Mouse (Mus musculus): Measurements from ENCODE around the gene Ahdc1. TPM values are rescaled to one million over a fixed set of nuclear protein-coding genes. Genes with fewer than 3 reads are reported as not detected.

Gene Ahdc1
- total and polyA plus RNA-seq, 3 experiments, result 2.5 to 8.8 TPM; not detected in 1

- TF ChIP-seq NELFE (IDR thresholded peaks at IDR 0.05; ENCODE audit: low read depth, low read length), result no peak
- no peak for TF ChIP-seq MEF2A (IDR thresholded peaks at IDR 0.05; ENCODE audit: extremely low read depth, insufficient replicate concordance, low read depth, low read length, poor library complexity, severe bottlenecking)
- no peak for TF ChIP-seq UBTF (IDR thresholded peaks at IDR 0.05; ENCODE audit: borderline replicate concordance, insufficient read depth, low read depth, low read length)
- TF ChIP-seq POLR2A (IDR thresholded peaks at IDR 0.05; ENCODE audit: control insufficient read depth in 1 of 2, insufficient read depth in 1 of 2, low read depth in 1 of 2, low read length in 2 of 2, poor library complexity in 1 of 2), result no peak
- H3K4me1 ChIP-seq (ENCODE audit: control insufficient read depth in 1 of 2, insufficient read depth in 2 of 2, low read length in 2 of 2), result peaks cover 7 to 11% of the 10 kb centered on the region in 2 experiments
Measured at GRCm38 (mm10) chr4:133082216-133082773, 71.2 kb downstream of the Ahdc1 start.

GRCm38 (mm10) chr4:133083991-133084861 is 73.2 kb downstream of the Ahdc1 start:
- Histone ChIP-seq H3K36me3 (ENCODE audit: control insufficient read depth in 1 of 2, insufficient read depth in 2 of 2, low read length in 2 of 2) (peaks cover 0 to 2% of the 10 kb centered on the region in 2 experiments; a peak in 1 of 4 replicates), H3K9ac (ENCODE audit: control insufficient read depth, low read depth, low read length, poor library complexity, severe bottlenecking) (no peak overlapping the region), H3K4me1 (ENCODE audit: control insufficient read depth in 1 of 2, insufficient read depth in 2 of 2, low read length in 2 of 2) (peaks cover 7 to 9% of the 10 kb centered on the region in 2 experiments), H3K27ac (ENCODE audit: control insufficient read depth, low read depth, low read length) (no peak overlapping the region), H3K79me2 (ENCODE audit: control insufficient read depth, insufficient read depth, low read length, poor library complexity) (no peaks in the 10 kb centered on the region), H3K4me3 (ENCODE audit: control insufficient read depth in 1 of 2, insufficient read depth in 1 of 2, low read depth in 2 of 2, low read length in 2 of 2) (no peak overlapping the region), H3K9me3 (replicated peaks; ENCODE audit: insufficient read depth, low read length) (no peaks in the 10 kb centered on the region), H3K27me3 (ENCODE audit: control insufficient read depth in 1 of 2, insufficient read depth in 2 of 2, low read length in 2 of 2) (no peaks in the 10 kb centered on the region)
- TF ChIP-seq MYC (IDR thresholded peaks at IDR 0.05; ENCODE audit: low read depth, low read length), result no peak
- TF ChIP-seq GABPA (IDR thresholded peaks at IDR 0.05; ENCODE audit: low read depth, low read length), result no peak
- no peak for TF ChIP-seq POLR2A (IDR thresholded peaks at IDR 0.05; ENCODE audit: control insufficient read depth in 1 of 2, insufficient read depth in 1 of 2, low read depth in 1 of 2, low read length in 2 of 2, poor library complexity in 1 of 2)
- peak; percentile 38; the same call in 1 of the 2 replicates for TF ChIP-seq USF1 (IDR thresholded peaks at IDR 0.05; ENCODE audit: low read depth, low read length)
- DNase-seq (ENCODE audit: low read depth, low spot score), result no peak

More at GRCm38 (mm10) chr4:133082216-133082773, 71.2 kb downstream of the Ahdc1 start:
- Histone ChIP-seq H3K9me3 (replicated peaks; ENCODE audit: insufficient read depth, low read length) (no peaks in the 10 kb centered on the region), H3K36me3 (ENCODE audit: control insufficient read depth in 1 of 2, insufficient read depth in 2 of 2, low read length in 2 of 2) (peaks cover 0 to 2% of the 10 kb centered on the region in 2 experiments; a peak in 1 of 4 replicates), H3K27ac (ENCODE audit: control insufficient read depth, low read depth, low read length) (no peak overlapping the region), H3K4me3 (ENCODE audit: control insufficient read depth in 1 of 2, insufficient read depth in 1 of 2, low read depth in 2 of 2, low read length in 2 of 2) (no peak overlapping the region), H3K79me2 (ENCODE audit: control insufficient read depth, insufficient read depth, low read length, poor library complexity) (no peaks in the 10 kb centered on the region), H3K9ac (ENCODE audit: control insufficient read depth, low read depth, low read length, poor library complexity, severe bottlenecking) (no peak overlapping the region), H3K27me3 (ENCODE audit: control insufficient read depth in 1 of 2, insufficient read depth in 2 of 2, low read length in 2 of 2) (no peaks in the 10 kb centered on the region)
- no peak for DNase-seq (ENCODE audit: low read depth, low spot score)

GRCm38 (mm10) chr4:133085011-133085782 is 74.1 kb downstream of the Ahdc1 start:
- no peaks in the 10 kb centered on the region for H3K36me3 ChIP-seq (ENCODE audit: control insufficient read depth in 1 of 2, insufficient read depth in 2 of 2, low read length in 2 of 2)
- H3K27me3 ChIP-seq (ENCODE audit: control insufficient read depth in 1 of 2, insufficient read depth in 2 of 2, low read length in 2 of 2), result no peaks in the 10 kb centered on the region
- peaks cover 0 to under 1% of the 10 kb centered on the region in 2 experiments; a peak in 1 of 4 replicates for H3K4me1 ChIP-seq (ENCODE audit: control insufficient read depth in 1 of 2, insufficient read depth in 2 of 2, low read length in 2 of 2)
- no peak for TF ChIP-seq USF1 (IDR thresholded peaks at IDR 0.05; ENCODE audit: low read depth, low read length)
- no peak for TF ChIP-seq GATA1 (IDR thresholded peaks at IDR 0.05; ENCODE audit: low read depth, low read length)
- no peak for TF ChIP-seq BHLHE40 (IDR thresholded peaks at IDR 0.05; ENCODE audit: borderline replicate concordance, low read depth, low read length)
- no peak for TF ChIP-seq MYB (IDR thresholded peaks at IDR 0.05; ENCODE audit: low read depth, low read length)
- no peak for TF ChIP-seq RAD21 (IDR thresholded peaks at IDR 0.05; ENCODE audit: low read depth, low read length)
- TF ChIP-seq UBTF (IDR thresholded peaks at IDR 0.05; ENCODE audit: borderline replicate concordance, insufficient read depth, low read depth, low read length), result no peak
- no peak for TF ChIP-seq MXI1 (IDR thresholded peaks at IDR 0.05; ENCODE audit: low read depth, low read length)
- TF ChIP-seq EP300 (IDR thresholded peaks at IDR 0.05; ENCODE audit: low read depth in 1 of 2, low read length in 2 of 2), result no peak
- no peak for TF ChIP-seq POLR2AphosphoS2 (IDR thresholded peaks at IDR 0.05; ENCODE audit: low read length)
- TF ChIP-seq JUND (IDR thresholded peaks at IDR 0.05; ENCODE audit: low read depth, low read length), result no peak
- TF ChIP-seq ZMIZ1 (IDR thresholded peaks at IDR 0.05; ENCODE audit: low read depth, low read length), result no peak
- TF ChIP-seq SMC3 (IDR thresholded peaks at IDR 0.05; ENCODE audit: low read depth, low read length), result no peak
- no peak for TF ChIP-seq CTCF (IDR thresholded peaks at IDR 0.05 in 2 of 3, conservative IDR thresholded peaks at IDR 0.05 in 1 of 3; ENCODE audit: control insufficient read depth in 1 of 3, insufficient read depth in 1 of 3, low read depth in 2 of 3, low read length in 3 of 3, poor library complexity in 1 of 3, severe bottlenecking in 1 of 3)
- TF ChIP-seq MYC (IDR thresholded peaks at IDR 0.05; ENCODE audit: low read depth, low read length), result no peak
- no peak overlapping the region for H3K4me3 ChIP-seq (ENCODE audit: control insufficient read depth in 1 of 2, insufficient read depth in 1 of 2, low read depth in 2 of 2, low read length in 2 of 2)
- DNase-seq (ENCODE audit: low read depth, low spot score), result no peak
- no peak overlapping the region for H3K9ac ChIP-seq (ENCODE audit: control insufficient read depth, low read depth, low read length, poor library complexity, severe bottlenecking)
- H3K9me3 ChIP-seq (replicated peaks; ENCODE audit: insufficient read depth, low read length), result no peaks in the 10 kb centered on the region
- no peak overlapping the region for H3K27ac ChIP-seq (ENCODE audit: control insufficient read depth, low read depth, low read length)
- no peaks in the 10 kb centered on the region for H3K79me2 ChIP-seq (ENCODE audit: control insufficient read depth, insufficient read depth, low read length, poor library complexity)

All from MEL (cell line).